Mouse (Mus musculus) brain, embryonic 14.5 days (tissue): Measurements from ENCODE around the gene Stpg2. TPM values are rescaled to one million over a fixed set of nuclear protein-coding genes. Genes with fewer than 3 reads are reported as not detected.
"Not testable (repeated sequence)": the region's sequence is repeated elsewhere in the genome, so short reads cannot be mapped to it uniquely, and the experiment has no call there.

Experiments
- DNase-seq: peaks from one replicate; pipeline ENCODE4 v3.0.0-alpha.2; 2011; ENCODE audit warnings: low read depth
- CTCF ChIP-seq: fragments of 200-500 bp; IDR thresholded peaks from 2 replicates; pipeline ENCODE4 v1.5.1; 2012; ENCODE audit warnings: inconsistent platforms, mild to moderate bottlenecking, moderate library complexity, borderline replicate concordance; ENCODE audit not compliant: insufficient read depth, insufficient read length; ENCODE audit errors: extremely low read depth
- POLR2A ChIP-seq: fragments of 200-500 bp; IDR thresholded peaks from 2 replicates; pipeline ENCODE4 v1.6.1; 2012; ENCODE audit warnings: mild to moderate bottlenecking, inconsistent platforms, borderline replicate concordance; ENCODE audit not compliant: poor library complexity, insufficient read depth, insufficient read length, severe bottlenecking; ENCODE audit errors: extremely low read depth
- polyA plus RNA-seq: library from polyadenylated mRNA; depleted of rRNA; stranded (reverse); fragments of >200 nt; gene quantifications from 2 replicates; pipeline ENCODE4 v1.2.3, GENCODE M21; 2012

Gene Stpg2
- polyA plus RNA-seq, 1 experiment = 0.04 TPM

DNA sequence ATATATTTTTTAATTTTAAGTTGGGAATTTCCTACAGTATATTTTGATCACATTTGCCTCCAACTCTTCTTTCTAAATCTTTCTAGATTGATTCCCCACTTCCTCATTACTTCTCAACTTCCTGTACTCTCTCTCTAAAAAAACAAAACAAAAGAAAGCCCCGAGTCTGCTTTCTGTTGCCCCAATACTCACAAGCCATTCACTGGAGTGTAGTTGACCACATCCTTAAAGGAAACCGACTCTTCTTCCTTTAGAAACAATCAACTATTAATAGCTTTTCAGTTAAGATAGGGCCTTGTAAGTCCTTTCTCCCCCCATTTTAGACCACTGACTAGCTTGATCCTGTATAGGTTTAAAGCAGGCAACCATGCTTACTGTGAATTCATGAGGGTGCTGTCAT, 39.7 kb downstream of the Stpg2 start:
- no peak for DNase-seq
- no peak for TF ChIP-seq CTCF
- TF ChIP-seq POLR2A = no peak

DNA sequence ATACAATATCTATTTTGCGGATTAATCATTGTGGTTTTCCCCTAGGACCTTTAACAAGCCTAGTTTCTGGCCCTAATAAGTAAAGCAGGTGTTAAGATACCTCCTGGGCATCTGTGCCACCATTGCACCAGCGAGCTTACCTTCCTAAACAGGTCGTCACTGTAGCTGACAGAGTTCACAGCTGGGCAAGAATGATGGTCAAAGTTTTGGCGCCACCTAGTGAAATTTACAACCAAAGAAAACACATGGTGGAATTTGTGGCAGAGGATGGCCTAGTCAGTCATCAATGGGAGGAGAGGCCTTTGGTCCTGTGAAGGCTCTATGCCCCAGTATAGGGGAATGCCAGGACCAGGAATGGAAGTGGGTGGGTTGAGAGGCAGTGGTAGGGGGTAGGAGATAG, 41.0 kb downstream of the Stpg2 start:
- DNase-seq = peak; percentile 21
- TF ChIP-seq POLR2A = no peak
- TF ChIP-seq CTCF = peak; percentile 13; the same call in 1 of the 2 replicates

DNA sequence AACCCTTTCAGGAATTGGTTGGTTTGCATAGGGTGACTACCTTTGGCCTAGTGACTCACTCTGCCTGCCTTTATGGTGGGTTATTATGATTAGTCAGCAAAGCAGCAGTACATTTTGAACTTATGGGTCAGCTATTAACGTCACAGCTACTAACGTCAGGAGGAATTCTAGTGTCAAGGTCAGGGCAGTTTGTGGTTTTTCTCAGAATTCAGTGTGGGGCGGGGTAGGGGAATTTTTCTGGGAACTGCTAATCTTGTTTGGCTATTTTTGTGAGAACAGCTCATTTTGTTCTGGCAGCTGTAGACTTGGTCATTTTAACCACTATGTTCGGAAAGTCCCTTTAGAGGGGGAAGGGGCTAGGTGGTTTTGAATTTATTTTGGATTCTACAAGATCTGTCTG, 56.9 kb downstream of the Stpg2 start:
- DNase-seq = not testable (repeated sequence)

DNA sequence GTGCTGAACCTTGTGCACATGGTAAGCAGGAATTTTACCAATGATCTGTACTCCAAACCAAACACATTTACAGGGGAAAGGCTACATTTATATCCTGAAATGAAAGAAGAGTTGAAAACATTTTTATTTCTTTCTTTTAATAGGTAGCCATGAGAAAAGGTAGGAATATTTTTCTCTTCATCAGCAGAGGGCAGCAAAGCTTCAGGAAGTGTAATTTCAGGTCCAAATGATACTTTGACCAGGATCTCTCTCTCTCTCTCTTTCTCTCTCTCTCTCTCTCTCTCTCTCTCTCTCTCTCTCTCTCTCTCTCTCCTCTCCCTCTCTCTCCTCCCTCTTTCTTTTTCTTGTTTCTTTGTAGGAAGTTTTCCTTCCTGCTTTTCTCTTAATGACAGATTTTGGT, 92.4 kb downstream of the Stpg2 start:
- DNase-seq = peak; percentile 77
- TF ChIP-seq POLR2A (no peak), CTCF (no peak)

DNA sequence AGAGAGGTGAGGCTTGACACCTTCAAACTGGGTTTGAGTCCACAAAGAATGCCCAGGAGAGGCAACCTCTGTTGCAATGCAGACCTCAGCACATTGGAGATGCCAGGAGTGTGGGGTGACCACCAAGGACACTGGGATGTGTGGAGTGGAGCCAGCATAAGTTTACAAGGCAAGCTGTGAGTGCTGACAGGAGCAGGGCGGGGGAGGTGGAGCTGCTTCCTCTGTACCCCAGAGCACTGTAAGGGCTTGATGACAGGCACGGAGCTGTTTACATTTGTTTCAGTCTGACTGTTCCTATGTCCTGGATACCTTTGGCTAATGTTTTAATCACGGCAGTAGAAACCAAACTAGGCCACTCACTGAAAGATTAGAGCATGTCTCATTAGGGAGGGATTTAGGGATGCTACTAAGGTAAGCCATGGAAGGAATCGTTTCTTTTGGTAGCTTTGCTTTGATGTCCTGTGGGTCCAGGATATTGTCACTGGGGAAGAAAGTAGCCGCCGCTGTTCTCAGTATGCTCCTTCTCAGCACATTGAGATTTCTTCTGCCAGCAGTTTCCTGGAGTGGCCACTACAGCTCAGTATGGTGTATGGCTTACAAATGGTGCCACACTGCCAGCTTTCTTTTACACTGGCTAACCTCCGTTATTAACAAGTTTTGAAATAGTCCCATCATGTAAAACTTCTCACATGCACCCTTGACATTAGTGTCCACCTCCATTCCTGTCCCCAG, 102.8 kb downstream of the Stpg2 start:
- DNase-seq = no peak
- TF ChIP-seq POLR2A (no peak), CTCF (no peak)

DNA sequence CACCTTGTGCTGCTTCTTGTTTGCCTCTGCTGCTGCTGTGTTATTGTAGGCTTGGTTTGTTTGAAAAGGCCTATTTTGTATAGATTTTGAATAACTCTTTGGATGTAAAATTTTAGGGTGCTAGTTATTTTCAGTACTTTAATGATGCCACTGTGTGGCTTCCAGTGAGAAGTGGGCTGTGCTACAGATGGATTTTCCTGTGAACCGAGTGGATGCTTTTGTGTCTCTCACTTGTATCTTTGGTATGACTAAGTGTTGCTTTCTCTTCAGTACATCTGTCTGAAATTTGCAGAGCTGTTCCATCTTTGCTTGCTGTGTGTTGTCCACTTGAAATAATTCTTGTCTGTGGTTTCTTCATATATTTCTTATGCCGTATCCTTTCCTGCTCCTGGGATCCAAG, 106.2 kb downstream of the Stpg2 start:
- DNase-seq = no peak
- TF ChIP-seq POLR2A (no peak), CTCF (no peak)

DNA sequence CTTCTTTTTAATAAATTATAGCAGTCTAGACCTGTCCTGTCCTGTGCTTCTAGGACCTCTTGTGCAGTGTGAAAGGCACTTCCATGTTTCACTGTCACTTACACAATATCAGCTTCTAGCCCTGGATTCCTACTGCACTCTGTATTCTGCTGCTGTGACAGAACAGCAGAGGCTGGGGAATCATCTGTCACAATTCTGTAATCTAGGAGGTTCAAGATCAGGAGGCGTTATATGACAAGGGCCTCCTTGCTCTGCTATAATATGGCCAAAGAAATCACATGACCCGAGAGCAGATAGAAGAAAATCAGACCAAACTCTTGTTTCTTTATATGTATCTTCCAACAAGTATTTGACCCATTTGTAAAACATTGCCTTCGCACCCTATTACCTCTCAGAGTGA, 175.0 kb downstream of the Stpg2 start:
- TF ChIP-seq CTCF = no peak
- TF ChIP-seq POLR2A = no peak
- no peak for DNase-seq

DNA sequence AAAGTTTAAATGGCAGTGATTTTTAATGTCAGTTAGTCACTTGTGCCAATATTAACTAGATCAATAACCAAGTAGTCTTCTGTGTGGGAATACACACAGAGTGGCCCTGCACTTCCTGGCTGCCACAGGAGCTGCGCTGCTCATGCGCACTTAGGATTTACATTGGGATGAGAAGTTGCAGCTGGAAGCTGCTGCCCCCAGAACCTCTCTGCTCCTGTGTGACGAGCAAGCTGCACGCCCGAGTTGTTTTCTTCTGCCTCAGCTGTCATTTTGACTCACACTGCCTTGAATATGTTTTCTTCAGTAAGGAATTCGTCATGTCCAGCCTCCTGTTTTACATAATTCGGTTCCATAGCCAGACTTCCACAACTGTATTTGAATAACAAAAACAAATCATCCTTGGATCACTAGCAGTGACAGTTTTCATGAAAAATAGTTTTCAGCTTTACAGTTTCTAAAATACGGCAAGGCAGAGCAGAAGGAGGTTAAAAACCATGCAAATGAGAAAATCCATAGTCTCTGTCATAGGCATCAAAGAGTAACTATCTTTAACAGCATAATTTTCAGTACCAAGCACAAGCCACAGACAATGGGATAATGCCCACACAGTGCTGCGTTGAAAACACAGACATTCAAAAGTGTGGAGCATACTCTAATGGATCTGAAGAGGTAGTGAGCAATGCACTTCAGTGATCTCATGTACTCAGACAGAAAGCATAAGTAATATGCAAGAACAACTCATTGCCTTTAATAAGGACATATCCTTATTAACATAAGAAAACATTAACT, 191.8 kb downstream of the Stpg2 start:
- TF ChIP-seq POLR2A (no peak), CTCF (no peak)
- DNase-seq = peak; percentile 64

DNA sequence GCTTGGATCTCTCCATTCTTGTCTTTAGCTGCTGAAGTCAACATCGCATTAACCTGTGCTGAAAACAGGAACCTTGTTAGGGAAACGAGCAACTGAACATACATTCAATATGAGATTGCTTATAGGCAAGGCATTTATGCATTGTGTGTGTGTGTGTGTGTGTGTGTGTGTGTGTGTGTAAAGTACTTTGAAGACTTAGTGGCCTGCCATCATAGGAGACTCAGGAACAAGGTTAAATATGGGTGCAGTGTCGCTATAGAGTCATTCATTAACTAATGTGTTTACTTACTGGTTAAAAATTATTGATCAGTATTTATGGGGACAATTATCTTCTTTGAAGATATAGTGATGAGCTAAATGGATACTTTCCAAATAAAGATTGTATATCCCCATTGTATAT, 199.2 kb downstream of the Stpg2 start:
- TF ChIP-seq POLR2A = no peak
- DNase-seq = no peak

DNA sequence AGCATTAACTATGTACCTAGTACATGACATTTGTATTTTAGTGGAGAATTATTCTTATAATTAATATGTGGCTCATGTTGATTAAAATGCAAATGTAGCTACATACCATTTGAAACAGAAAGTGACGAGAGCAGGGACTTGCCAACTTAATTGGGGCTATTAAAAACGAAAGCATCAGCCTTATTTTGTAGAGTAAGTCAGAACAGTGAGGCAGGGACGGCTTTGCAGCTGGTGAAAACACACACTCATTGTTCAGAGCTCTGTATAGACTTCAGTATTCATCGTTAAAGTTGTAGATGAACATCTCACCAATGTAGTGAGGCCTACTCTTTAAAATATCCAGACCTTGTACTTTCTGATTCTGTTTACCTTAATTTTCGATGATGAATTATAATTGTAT, 213.6 kb downstream of the Stpg2 start:
- TF ChIP-seq CTCF (no peak), POLR2A (no peak)
- DNase-seq = peak; percentile 39

DNA sequence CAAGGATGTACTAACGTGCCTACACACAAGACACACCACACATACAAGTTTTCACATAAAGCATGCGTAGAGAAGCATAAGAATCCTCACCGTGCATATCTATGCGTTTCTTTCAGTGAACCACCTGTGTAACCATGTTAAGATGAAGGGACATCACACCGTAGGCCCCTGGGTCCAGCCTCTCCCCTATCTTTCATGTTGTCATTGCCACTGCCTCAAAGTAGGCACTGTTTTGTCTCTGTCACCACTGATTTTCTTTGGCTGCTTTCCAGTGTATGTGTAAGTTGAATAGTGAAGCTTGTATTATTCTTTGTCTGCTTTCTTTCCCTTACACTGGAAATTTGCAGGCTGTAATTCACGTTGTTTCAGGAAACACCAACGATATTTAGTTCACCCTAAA, 236.7 kb downstream of the Stpg2 start:
- peak; percentile 46 for DNase-seq

DNA sequence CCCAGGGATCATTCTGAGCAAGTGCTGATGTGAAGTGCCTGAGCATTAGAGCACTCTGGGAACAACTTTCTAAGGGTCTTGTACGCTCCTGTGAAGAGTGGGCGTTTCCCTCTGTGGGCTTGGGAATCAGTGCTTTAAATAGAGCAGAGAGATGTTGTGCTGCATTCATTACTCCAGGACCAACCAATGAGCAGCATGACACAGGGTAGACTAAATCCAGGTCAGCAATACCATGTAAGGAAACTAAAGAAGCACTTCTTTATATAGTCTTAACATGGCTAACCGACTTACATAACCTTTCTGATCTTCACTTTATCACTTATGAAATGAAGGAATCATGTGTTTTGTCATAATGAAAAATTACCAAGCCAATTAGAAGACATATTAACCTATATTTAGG, 290.4 kb downstream of the Stpg2 start:
- TF ChIP-seq CTCF (no peak), POLR2A (no peak)
- DNase-seq = peak; percentile 39

More for the DNA sequence above, 236.7 kb downstream of the Stpg2 start:
- no peak for TF ChIP-seq CTCF
- no peak for TF ChIP-seq POLR2A

DNA sequence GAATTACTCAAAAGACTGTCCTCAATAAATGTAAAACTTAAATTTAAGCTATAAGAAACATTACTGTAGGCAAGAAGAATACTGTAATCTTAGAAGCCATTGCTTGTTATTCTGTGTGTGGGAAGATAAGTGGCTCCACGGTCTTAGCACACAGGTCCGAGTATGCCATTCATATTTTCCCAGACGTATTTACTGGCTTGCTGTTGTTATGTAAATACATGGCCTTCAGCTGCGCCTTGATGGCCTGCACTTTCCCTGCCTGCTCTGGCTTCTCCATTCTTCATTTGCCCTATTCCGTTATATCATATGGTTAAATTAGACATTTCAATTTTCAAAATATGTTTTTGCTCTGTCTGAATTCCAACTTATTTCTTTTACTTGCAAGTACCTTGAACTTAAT, 296.7 kb downstream of the Stpg2 start:
- DNase-seq = peak; percentile 40
- no peak for TF ChIP-seq POLR2A
- TF ChIP-seq CTCF = no peak
